Mouse (Mus musculus) T-helper 1 cell (primary cell): ENCODE measurements around the gene Tmem184b.

ENCODE experiments used
- in situ Hi-C: fragments of 300-600 bp; cut with MboI, MseI; formaldehyde crosslinking; loops from one replicate; pipeline ENCODE4 v1.15.1; 2025; ENCODE audit warnings: high pct_unique_total_duplicates

Tmem184b gene

DNA sequence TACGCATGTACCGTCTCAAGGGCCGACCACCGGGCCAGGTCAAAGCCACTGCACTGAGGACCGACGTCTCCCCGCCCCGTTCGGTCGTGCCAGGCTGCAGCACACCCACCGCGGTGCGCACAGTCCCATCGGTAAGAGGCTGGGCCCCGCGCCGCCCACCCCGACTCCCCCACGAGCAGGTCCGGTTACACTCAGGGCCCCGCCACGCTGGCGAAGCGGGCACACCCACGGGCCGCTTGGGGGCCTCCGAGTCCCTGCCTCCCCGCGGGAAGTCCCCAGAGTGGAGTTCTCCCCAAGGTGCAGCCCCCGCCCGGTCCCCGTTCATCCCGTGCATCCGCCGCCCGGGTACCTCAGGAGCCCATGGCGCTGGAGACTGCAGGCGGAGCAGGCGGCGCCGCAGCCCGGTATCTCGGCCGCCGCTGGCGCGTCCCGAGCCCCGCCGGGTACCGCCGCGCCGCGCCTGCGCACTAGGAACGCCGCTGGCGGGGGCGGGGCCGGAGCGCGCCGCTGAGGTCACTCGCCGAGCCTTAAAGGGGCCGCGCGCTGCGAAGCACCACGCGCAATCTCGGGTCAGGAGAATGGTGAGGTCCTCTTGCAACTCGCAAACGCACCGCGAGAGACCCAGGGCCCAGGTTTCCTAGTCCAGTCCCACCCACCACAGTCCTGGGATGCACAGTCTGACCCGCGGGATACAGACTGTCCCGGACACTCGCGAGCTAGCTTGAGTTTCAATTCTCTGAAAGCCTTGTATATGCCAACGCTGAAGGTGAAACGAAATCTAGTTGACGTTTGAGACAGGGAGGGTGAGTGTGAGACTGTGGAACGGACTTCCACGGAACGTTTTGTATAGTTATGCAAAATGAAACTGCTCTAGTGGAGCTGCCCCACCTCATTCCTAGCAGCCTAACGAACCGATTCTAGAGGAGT lies at the start of gene Tmem184b:
Gene Tmem184b, minus strand, starts transcription at position 734 of the 927 bp plus-strand sequence.
- in situ Hi-C loops, result no loop called here

DNA sequence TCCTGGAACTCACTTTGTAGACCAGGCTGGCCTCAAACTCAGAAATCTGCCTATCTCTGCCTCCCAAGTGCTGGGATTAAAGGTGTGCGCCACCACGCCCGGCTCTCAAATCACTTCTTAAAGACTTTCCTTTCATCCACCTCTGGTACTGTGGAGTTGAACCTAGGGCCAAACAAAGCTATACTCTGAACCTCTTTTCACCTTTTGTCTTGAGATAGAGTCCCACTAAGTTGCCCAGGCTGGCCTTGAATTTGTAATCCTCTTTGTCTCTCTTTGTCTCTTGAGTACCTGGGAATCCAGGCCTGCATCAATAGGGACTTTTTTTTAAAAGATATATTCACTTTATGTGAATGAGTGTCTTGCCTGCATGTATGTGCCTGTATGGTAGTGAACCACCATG lies 44.7 kb upstream of the Tmem184b start:
- in situ Hi-C loops, result no loop called here

DNA sequence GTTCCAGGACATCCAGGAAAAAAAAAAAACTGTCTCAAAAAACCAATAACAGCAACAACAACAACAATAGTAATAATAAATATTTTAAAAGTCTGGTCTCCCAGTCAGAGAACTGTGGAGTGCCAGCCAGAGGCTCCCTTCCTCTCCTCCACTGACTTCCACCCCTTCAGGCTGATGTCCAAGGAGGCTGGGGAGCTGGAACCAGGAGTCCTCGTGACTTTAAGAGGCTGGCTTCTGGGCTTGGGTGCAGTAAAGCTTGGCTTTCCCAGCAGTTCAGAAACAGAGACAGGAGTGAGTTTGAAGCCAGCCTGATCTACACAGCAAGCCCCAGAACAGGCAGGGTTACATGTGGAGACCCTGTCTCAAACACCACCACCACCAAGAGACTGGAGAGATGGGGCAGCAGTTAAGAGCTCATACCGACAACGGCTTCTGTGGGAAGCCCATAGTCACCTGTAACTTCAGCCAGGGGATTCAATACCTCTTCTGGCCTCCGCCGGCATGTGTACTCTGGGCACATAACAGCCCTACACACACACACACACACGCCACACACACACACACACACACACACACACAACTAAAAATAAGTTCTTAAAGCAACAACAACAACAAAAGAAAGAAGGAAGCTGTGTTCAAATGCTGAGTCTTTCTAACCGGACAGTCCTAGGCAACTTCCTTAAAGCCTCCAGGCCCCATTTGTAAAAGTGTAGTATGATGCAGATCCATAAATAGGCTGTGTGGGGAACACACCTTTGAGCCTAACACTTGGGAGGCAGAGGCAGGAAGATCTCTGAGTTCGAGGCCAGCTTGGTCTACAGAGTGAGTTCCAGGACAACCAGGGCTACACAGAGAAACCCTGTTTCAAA lies 42.7 kb upstream of the Tmem184b start:
- in situ Hi-C loops, result no loop called here

DNA sequence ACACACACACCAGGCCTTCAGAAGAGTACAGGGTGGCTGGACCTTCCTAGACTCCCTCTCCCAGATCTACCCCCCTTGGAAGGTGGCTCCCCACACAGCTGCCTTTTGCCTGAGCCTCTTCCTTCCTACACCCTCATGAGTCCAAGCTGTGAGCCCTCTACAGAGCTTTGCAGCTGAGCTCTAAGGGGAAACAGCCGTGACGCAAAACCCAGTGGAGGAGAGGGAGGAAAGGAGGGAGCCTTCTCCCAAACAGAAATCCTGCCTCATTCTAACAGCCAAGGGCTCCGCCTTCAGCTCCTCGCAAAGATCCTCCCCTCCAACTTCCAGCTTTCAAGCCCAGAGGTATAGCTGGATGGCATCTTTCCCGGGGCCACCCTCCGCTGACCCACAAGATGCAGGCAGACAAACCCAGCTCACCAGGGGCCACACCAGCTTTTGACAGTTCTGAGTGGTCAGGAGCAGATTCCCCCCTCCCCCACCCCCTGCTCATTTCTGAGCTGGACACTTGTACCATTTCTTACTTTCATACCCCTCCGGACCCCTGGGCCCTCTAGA lies 40.6 kb upstream of the Tmem184b start:
- in situ Hi-C loops, result no loop called here

DNA sequence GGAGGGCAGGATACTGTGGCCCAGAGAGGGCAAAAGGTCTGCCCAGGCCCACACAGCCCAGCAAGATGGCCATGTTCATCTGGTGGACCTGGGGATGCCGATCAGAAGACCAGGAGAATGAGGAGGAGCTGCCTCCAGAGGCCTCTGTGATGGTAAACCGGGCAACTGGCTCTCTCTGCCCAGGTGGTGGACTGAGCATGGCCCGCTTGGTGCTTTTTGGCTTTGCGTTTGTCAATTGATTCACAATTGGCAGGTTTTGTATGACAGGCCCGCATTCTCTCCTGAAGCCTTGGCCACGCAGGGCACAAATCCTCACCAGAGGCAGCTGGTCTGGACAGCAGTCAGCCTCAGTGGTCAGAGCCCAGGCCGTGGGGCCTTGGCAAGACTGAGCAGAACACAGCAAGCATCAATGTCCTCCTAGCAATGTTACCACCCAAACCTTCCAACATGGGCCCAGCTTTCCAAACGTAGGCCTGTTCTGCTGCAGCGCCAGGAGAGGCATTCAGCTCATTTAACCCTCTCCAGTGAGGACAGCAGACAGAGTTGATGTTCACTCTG lies 39.7 kb upstream of the Tmem184b start:
- in situ Hi-C loops, result no loop called here

DNA sequence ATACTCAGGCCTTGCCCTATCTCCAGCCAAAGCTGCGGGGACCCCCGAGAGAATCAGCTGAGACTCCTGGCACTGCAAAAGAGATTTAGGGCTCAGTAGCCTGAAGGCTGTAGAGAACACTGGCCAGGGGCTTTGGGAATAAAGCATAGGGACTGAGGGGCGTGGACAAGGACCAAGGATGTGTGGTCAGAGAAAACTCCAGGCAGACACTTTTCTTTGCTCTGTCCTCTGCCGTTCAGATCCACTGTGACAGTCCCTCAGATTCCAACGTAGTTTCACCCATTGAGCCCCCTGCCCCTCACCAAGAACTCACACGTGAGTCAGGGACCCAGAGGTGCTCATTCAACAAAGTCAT lies 38.9 kb upstream of the Tmem184b start:
- in situ Hi-C loops, result no loop called here

DNA sequence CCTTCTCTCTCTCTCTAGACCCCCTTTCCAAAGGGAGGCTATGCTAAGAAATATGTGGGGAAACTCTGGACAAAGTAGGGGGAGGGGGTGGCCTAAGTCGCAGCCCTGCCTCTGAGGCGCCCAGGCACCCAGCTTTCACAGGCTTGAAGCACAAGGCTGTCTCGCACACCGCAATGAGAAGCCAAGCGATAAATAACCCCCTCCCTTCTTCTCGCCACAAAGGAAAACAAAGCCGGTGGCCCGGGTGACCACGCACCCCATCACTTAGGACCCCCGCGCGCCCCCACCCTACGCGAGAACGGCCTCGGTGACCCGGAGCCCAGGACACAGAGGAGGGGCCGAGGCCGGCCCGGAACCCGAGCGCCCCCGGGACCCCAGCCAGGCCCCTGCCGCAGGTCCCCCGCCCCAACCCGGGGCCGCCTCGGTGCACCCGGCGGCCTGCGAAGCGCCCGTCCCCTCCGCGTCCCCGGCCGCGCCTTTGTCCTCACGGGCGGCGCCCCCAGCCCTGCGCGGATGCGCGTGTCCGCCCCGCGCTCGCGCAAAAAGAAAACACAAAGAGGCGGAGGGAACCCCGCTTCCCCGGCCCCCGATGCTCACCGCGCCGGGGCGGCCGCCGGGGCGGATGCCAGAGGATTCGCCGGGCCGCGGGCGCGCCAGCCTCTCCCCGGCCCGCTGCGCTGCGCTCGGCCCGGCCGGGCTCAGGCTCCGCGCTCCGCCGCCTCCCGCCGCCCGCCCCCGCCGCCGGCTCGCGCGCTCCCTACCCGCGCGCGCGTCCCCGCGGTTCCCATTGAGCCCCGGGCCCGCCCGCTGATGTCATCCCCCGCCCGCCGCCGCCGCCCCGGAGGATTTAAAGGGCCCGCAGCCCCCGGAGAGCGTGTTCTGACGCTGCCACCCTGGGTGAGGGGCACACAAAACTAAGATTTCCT lies 38.2 kb upstream of the Tmem184b start:
- in situ Hi-C loops, result no loop called here

DNA sequence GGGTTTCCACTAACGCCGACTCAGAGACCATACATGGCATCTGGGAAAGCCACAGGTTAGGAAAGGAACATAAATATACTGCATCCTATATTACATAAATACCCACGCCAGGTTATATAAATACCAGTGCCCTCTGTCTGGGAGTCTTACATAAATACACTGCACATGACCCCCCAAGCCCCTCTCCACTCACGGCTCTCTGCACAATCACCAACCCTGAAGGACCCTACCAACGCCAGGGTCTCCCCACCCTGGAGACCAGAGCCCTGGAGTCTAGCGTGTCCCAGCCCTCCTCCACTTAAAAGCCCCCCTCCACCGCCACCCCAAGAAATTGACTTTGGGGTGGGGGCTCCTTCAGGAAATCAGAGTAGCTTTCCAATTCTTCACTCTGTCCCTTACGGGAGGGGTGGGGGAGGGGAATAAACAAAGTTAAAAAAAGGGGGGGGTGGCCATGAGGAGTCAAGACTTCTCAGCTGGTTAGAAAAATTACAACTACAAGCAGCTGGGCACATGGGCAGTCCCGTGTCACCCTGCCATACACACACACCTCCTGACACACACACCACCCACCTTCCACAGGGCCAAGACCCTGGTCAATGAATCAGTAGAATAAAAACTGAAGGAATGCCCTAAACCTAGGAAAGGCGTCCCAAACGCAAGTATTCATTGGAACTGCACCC lies 37.4 kb upstream of the Tmem184b start:
- in situ Hi-C loops, result no loop called here

DNA sequence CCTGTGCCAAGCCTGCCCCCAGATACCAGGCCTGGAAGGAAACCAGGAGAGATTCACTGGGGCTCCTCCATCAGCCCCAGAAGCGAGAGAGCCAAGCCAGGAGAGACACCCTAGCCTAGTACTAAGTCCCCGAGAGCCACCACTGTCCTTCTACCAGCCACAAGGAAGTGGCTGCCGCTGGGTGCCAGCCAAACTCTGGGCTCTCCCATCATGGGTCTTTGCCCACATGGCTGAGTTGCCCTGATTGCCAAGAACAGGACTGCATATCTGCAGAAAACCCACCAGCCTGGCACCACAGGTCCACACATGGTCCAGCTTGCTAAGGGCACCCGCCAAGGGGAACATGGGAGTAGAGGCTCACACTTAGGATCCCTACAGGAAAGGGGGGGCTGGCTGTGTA lies 36.9 kb upstream of the Tmem184b start:
- in situ Hi-C loops, result no loop called here

DNA sequence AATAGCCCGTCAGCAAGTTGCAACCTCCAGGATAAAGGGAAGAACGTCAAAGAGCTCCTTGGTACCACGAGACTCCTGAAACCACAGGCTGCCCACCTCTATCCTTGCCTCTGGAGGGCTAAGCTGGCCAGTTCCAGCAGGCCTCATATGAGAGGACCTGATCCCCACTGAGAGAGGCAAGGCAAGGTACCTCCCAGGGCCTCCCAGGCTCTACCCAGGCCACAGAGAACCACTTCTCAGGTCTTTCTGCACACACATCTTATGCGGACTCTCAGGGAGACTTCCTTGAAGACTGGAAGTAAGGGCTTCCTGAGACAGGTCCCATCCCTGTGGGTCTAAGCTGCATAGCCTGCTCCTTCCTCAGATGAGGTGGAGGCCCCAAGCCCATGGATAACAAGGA lies 36.0 kb upstream of the Tmem184b start:
- in situ Hi-C loops, result no loop called here

DNA sequence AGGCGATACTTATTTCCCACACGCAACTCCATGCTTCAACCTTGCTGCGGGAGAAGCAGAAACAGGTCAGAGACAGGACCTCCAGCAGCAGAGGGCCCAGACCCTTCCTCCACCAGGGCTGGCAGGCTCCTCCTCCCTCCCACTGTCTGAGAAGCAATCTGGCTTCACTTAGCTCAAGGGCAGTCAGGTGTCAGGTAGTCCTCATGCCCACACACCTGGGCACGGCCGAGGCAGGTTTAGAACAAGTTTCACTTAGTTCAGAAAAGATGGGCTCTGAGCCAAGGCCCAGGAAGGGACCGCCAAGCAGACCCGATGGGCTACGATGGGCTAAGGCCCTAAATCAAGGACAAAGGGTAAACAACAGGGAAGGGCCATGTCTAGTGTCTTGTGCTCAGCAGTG lies 35.4 kb upstream of the Tmem184b start:
- in situ Hi-C loops, result no loop called here

DNA sequence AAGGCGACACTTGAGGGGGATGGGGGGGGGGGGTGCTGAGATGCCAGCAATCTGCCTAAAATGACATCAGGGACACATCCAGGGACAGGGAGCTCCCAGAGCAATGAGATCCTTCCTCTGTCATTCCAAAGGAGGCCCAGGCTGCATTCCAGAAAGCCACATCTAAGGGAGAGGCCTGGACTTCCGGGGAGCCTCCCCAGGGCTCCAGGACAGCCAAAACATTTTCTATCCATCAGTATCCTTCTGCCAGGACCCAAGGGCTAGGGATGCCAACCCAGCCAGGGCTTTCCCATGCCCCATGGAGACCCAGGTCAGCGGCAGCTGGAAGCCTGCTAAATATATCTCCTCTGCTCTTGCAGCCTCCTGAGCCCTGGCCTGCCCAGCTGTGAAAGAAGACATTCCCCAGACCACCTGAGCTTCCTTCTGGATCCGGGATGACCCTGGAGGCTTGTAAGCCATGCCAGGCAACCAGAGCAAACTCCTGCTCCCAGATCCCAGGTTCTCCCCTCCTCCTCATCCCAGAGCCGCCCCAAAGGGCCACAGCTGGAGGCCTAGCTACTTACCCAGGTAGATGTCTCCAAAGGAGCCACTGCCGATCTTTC lies 34.9 kb upstream of the Tmem184b start:
- in situ Hi-C loops, result no loop called here

DNA sequence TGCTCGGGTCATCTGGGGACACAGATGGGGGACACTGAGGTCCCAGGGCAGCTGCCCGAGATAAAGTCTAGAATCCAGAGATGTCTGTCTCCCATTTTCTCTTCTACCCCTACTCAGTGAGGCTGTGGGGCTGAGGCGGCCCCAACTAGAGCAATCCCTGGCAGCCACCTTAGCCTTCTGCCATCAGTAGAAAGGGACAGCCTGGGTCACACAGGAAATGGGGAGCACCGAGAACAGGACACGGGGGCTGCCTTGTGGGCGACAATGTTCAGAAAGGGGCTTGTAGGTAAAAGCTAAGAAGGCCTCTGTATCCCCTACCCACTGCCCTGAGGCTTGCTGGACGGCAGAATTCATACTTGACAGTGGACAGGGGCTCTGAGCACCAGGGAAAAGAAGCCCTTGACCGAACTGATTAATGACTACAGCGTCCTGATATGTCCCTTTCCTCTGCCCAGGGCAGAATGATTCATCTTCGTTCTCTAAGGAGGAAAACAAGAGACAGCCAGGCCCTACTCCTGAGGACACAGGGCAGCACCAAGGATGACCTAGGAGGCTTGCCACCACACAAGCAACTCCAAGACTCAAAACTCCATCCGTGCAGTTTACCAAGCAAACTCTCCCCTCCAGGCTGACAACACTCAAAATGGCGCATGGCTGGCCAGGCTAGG lies 34.3 kb upstream of the Tmem184b start:
- in situ Hi-C loops, result no loop called here

DNA sequence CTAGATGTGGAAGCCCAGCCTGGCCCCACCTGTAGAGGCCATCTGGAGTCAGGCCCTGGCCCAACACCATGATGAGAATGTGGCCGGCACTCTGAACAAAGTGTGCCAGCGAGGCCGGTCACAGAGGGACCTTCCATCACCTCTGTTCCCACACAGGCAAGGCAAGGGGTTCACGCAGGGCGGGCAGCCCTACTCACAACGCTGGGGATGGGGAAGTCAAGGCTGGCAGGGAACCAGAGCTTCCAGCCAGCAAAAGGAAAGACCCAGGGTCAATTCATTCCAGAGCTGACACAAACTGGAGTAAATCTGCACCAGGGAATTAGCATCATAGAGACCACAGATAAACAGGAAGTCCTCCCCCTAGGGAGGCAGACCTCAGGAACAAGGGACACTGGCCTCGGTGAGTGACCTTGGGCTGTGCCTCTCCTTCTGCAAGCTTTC lies 33.1 kb upstream of the Tmem184b start:
- in situ Hi-C loops, result no loop called here

DNA sequence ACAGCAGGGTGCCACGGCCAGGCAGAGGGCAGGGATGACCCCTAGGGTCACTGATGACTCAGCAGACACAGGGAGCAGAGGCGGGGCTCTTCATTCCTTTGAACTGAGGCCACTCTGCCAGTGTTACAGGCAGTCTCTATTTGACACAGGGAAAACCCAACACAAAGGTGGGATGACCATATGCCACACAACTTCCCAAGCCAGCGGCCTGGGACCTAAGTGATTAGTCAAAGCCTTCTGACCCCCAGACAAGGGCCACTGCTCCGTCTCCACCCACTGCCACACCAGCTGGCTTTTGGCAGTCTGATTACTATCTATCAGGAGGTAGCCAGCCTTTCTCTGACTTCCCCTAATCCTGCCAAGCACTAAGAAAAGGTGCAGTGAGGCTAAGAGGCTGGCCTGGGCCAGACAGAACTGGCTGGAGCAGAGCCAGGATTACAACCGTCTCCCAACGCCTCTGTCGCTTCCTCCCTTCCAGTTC lies 31.9 kb upstream of the Tmem184b start:
- in situ Hi-C loops, result no loop called here

DNA sequence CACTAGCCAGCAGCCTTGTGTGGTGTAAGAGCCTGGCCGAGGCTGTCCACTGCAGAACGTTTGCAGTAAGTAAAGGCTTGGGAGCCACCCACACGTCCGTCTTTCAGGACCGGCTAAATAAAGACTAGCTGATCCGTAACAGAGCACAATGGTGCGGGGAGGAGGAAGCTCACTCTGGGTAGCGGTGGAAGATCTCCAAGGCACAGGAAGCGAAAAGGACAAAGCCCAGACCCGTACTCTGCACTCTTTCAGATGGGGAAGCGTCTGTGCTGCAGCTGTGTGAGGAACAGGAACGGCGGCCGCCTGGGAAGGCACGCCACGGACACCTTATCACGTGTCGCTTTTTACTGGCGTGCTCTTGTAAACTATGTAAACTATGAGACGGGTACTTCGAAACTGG lies 29.5 kb upstream of the Tmem184b start:
- in situ Hi-C loops, result no loop called here

DNA sequence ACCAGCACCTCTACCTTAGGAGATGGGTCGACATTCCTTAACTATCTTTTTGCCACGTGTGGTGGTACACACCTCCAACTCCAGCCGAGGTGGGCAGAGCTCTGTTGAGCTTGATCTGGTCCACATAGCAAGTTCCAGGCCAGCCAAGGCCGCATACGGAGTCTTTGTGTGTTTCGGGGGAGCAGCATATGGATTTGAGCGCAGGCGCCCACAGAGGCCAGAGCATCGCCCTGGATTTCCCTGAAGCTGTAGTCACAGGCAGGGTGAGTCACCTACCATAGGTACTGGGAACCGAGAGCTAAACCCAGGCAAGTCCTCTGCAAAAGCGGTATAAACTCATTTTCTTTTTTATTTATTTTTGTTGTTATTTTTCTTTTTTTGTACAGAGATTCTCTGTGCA lies 29.0 kb upstream of the Tmem184b start:
- in situ Hi-C loops, result no loop called here

DNA sequence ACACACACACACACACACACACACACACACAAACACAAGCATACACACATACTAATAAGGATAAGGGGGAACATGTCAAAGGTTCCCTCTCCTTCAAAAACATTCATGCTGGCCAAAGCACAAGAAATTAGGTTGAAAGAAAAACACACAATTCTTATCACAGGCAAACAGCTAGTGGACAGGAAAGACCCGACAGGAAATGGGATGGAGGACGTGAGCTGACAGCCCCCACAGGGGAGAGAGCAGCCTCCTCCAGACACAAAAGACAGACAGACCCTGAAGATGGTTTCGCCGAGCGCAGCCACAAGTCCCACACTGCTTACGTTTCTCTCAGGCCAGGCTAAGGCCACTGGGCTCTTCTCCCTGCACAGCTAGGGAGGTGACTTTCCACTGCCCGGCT lies 28.6 kb upstream of the Tmem184b start:
- in situ Hi-C loops, result no loop called here

DNA sequence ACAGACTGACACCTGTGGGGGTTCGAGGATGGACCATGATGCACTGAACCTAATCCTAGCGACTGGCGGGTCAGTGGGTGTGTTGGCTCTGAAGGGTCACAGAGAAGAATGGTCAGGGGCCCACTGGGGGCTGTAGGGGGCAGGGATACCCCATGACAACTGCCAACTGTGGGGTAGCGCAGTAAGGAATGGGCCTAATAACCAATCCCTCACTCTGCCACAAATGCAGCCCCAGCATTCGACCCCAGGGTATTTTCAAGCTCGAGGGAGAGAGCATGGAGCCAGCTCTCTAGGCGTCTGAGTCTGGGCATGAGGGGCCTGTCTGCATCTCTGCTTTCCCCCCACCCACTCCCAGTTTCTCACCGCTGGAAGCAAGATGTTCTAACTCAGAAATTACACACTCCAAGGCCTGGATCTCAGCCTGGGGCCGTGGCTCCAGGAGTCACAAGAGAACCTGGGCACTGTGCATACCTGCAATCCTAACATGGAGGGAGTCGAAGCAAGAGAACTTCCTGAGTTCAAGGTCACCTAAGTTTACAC lies 27.2 kb upstream of the Tmem184b start:
- in situ Hi-C loops, result no loop called here
